Mouse (Mus musculus): ENCODE measurements around the gene H3f3a.

H3f3a gene

GRCm38 (mm10) chr1:180822276-180822675 lies 8.5 kb upstream of the H3f3a start:
- no peak for DNase-seq (ENCODE audit: low spot score)

GRCm38 (mm10) chr1:180821101-180821500 lies 7.4 kb upstream of the H3f3a start:
- no peak for DNase-seq (ENCODE audit: low spot score)

- peak; percentile 42 for DNase-seq (ENCODE audit: low spot score)
These were observed 4.3 kb upstream of the H3f3a start for GRCm38 (mm10) chr1:180818000-180818399.

GRCm38 (mm10) chr1:180815371-180816024 lies 1.8 kb upstream of the H3f3a start:
- DNase-seq (ENCODE audit: low spot score) = no peak

- DNase-seq (ENCODE audit: low spot score) = peak; percentile 90
These were observed 296 bp downstream of the H3f3a start for GRCm38 (mm10) chr1:180813409-180813884.

- peak; percentile 51 for DNase-seq (ENCODE audit: low spot score)
These were observed 1.0 kb downstream of the H3f3a start for GRCm38 (mm10) chr1:180812463-180813408.

- DNase-seq (ENCODE audit: low spot score) = no peak
These were observed 1.9 kb downstream of the H3f3a start for GRCm38 (mm10) chr1:180811596-180812462.

- DNase-seq (ENCODE audit: low spot score) = no peak
These were observed 2.8 kb downstream of the H3f3a start for GRCm38 (mm10) chr1:180810976-180811375.

- DNase-seq (ENCODE audit: low spot score) = no peak
These were observed 4.9 kb downstream of the H3f3a start for GRCm38 (mm10) chr1:180808831-180809230.

- DNase-seq (ENCODE audit: low spot score) = no peak
These were observed 9.9 kb downstream of the H3f3a start for GRCm38 (mm10) chr1:180803881-180804280.

GRCm38 (mm10) chr1:180801466-180801994 lies 12.2 kb downstream of the H3f3a start:
- no peak for DNase-seq (ENCODE audit: low spot score)

- no peak for DNase-seq (ENCODE audit: low spot score)
These were observed 12.9 kb downstream of the H3f3a start for GRCm38 (mm10) chr1:180800814-180801213.

GRCm38 (mm10) chr1:180800022-180800421 lies 13.7 kb downstream of the H3f3a start:
- no peak for DNase-seq (ENCODE audit: low spot score)

- no peak for DNase-seq (ENCODE audit: low spot score)
These were observed 14.5 kb downstream of the H3f3a start for GRCm38 (mm10) chr1:180799253-180799652.

- no peak for DNase-seq (ENCODE audit: low spot score)
These were observed 15.1 kb downstream of the H3f3a start for GRCm38 (mm10) chr1:180798660-180799059.

GRCm38 (mm10) chr1:180794170-180794569 lies 19.6 kb downstream of the H3f3a start:
- no peak for DNase-seq (ENCODE audit: low spot score)

GRCm38 (mm10) chr1:180793445-180794117 lies 20.2 kb downstream of the H3f3a start:
- no peak for DNase-seq (ENCODE audit: low spot score)

GRCm38 (mm10) chr1:180792814-180793213 lies 20.9 kb downstream of the H3f3a start:
- no peak for DNase-seq (ENCODE audit: low spot score)

GRCm38 (mm10) chr1:180791821-180792480 lies 21.8 kb downstream of the H3f3a start:
- DNase-seq (ENCODE audit: low spot score) = no peak

GRCm38 (mm10) chr1:180783580-180783928 lies 30.2 kb downstream of the H3f3a start:
- no peak for DNase-seq (ENCODE audit: low spot score)
